Mouse (Mus musculus): ENCODE data around the gene Ppil3. TPM values are rescaled to one million over a fixed set of nuclear protein-coding genes. Genes with fewer than 3 reads are reported as not detected.

Gene Ppil3
- polyA plus RNA-seq (2014; fragmentation: Nextera tagmentation; extraction: Ambion mirVana): 58.7 and 64.1 TPM in 2 replicates

DNA sequence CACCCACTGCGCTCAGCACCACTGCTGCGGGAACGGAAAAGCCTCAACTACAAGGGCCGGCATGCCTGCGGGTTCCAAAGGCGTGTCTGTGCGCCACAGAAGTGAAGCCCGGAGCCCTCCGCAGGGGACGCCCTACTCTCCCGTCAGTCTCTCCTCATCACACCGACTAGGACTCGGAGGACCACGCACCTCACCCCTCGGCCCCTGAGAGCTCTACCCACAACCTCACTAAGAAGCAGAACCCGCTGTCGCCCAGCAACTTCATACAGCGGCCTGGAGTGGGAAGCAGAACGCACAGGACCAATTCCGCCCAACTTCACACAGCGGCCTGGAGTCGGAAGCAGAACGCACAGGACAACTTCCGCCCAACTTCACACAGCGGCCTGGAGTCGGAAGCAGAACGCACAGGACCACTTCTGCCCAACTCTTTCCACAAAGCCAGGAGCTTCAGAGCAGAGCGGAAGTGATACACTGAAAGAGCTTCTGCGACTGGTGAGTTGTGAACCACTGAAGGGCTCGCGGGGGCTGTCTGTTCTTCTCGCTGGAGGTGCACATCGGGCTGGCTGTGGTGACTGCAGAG is at the start of gene Ppil3, which contains the start of gene Nif3l1:
Ppil3 (minus strand) TSS at position 344 of the 580 bp plus-strand sequence.
Nif3l1 (plus strand) TSS at position 9 of the 580 bp plus-strand sequence.
- Histone ChIP-seq H3K27ac (ENCODE audit: low read depth) (peak within 1 kb of the TSS; percentile 87), H3K9ac (ENCODE audit: low read length) (peak within 1 kb of the TSS; percentile 79), H3K4me1 (replicated peaks; ENCODE audit: control insufficient read depth, insufficient read depth, low read length) (peaks cover 11% of the 10 kb centered on the region), H3K27me3 (replicated peaks; ENCODE audit: control insufficient read depth, insufficient read depth, low read length) (no peaks in the 10 kb centered on the region), H3K9me3 (ENCODE audit: control insufficient read depth, low read length) (no peaks in the 10 kb centered on the region), H3K4me2 (ENCODE audit: low read length) (peak within 1 kb of the TSS; percentile 84), H3K4me3 (ENCODE audit: low read depth, low read length) (peak within 1 kb of the TSS; percentile 61), H3K36me3 (ENCODE audit: control insufficient read depth, insufficient read depth, low read length) (peaks cover 37% of the 10 kb centered on the region)
- WGBS: under 1% methylated on average over 33 of the region's 33 CpGs
- ATAC-seq (replicated peaks; ENCODE audit: low FRiP score, low TSS enrichment, low read depth) (peak; percentile 92), DNase-seq (ENCODE audit: low spot score) (peak; percentile 93)

DNA sequence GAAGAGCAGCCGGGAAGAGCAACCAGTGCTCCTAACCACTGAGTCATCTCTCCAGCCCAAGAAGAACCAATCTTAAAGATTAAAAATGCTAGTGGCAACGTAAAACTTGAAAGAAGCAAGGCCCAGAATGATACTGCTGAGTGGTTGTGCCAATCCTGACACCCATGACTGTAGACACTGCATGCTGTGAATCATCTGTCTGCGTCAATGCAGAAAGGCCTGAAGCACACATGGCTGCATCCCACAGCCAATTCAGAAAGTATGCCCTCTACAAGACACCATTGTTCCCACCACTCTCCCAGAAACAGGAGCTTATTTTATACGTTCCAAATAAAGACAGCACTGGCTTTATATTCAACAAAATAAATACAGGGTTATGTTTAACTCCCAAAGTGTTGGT is 37.4 kb upstream of the Ppil3 start:
- Histone ChIP-seq H3K36me3 (ENCODE audit: control insufficient read depth, insufficient read depth, low read length) (peaks cover 71% of the 10 kb centered on the region), H3K27ac (ENCODE audit: low read depth) (no peak overlapping the region), H3K4me3 (ENCODE audit: low read depth, low read length) (no peak overlapping the region), H3K4me2 (ENCODE audit: low read length) (no peak overlapping the region), H3K4me1 (replicated peaks; ENCODE audit: control insufficient read depth, insufficient read depth, low read length) (no peaks in the 10 kb centered on the region), H3K27me3 (replicated peaks; ENCODE audit: control insufficient read depth, insufficient read depth, low read length) (no peaks in the 10 kb centered on the region), H3K9ac (ENCODE audit: low read length) (no peak overlapping the region), H3K9me3 (ENCODE audit: control insufficient read depth, low read length) (no peaks in the 10 kb centered on the region)
- DNase-seq (ENCODE audit: low spot score) (no peak), ATAC-seq (replicated peaks; ENCODE audit: low FRiP score, low TSS enrichment, low read depth) (no peak)
- WGBS: 94% methylated on average over 4 of the region's 4 CpGs

DNA sequence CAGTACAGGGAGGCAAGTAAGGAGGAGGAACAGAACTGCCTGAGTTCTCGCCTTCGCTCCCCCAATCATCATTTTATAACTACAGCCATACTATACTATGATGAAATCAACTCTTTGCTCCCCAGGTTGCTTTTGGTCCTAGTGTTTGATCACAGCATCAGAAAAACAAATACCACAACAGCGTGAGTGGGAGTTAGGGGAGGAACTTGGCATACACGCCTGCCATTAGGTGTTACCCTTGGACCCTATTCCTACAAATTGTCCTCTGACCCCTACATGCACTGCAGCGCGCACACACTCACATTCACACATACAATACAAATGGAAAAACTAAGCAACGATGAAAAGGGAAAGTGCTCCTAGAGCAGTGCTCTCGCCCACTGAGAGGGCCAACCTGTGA is 30.4 kb upstream of the Ppil3 start:
- DNase-seq (ENCODE audit: low spot score) (no peak), ATAC-seq (replicated peaks; ENCODE audit: low FRiP score, low TSS enrichment, low read depth) (no peak)
- 95% methylated on average over 8 of the region's 8 CpGs for WGBS
- Histone ChIP-seq H3K9ac (ENCODE audit: low read length) (no peak overlapping the region), H3K4me2 (ENCODE audit: low read length) (no peak overlapping the region), H3K9me3 (ENCODE audit: control insufficient read depth, low read length) (no peaks in the 10 kb centered on the region), H3K4me3 (ENCODE audit: low read depth, low read length) (no peak overlapping the region), H3K27ac (ENCODE audit: low read depth) (no peak overlapping the region), H3K36me3 (ENCODE audit: control insufficient read depth, insufficient read depth, low read length) (peaks cover 87% of the 10 kb centered on the region), H3K4me1 (replicated peaks; ENCODE audit: control insufficient read depth, insufficient read depth, low read length) (no peaks in the 10 kb centered on the region), H3K27me3 (replicated peaks; ENCODE audit: control insufficient read depth, insufficient read depth, low read length) (no peaks in the 10 kb centered on the region)

DNA sequence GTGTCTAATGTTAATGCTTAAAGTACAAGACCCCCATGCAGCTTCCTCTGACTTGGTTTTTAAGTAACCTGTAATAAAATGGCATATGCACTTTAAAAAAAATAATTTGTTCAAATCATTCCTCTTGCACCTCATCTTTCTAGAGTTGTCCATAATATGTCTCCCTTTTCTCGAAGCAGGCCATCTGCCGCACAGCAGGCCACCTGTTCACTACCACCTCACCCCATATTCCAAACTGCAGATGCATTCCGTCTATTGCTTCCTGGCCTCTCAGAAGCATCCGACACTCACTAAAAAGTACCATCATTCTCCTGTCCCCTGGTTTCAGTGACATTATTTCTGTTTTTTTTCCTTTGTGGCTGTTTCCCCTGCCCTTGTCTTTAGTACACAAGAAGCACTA is 20.3 kb upstream of the Ppil3 start:
- Histone ChIP-seq H3K27ac (ENCODE audit: low read depth) (no peak overlapping the region), H3K9ac (ENCODE audit: low read length) (no peak overlapping the region), H3K9me3 (ENCODE audit: control insufficient read depth, low read length) (no peaks in the 10 kb centered on the region), H3K4me3 (ENCODE audit: low read depth, low read length) (no peak overlapping the region), H3K4me2 (ENCODE audit: low read length) (no peak overlapping the region), H3K36me3 (ENCODE audit: control insufficient read depth, insufficient read depth, low read length) (peaks cover 84% of the 10 kb centered on the region), H3K27me3 (replicated peaks; ENCODE audit: control insufficient read depth, insufficient read depth, low read length) (no peaks in the 10 kb centered on the region), H3K4me1 (replicated peaks; ENCODE audit: control insufficient read depth, insufficient read depth, low read length) (no peaks in the 10 kb centered on the region)
- DNase-seq (ENCODE audit: low spot score) (no peak), ATAC-seq (replicated peaks; ENCODE audit: low FRiP score, low TSS enrichment, low read depth) (no peak)
- WGBS: 97% methylated on average over 4 of the region's 4 CpGs

DNA sequence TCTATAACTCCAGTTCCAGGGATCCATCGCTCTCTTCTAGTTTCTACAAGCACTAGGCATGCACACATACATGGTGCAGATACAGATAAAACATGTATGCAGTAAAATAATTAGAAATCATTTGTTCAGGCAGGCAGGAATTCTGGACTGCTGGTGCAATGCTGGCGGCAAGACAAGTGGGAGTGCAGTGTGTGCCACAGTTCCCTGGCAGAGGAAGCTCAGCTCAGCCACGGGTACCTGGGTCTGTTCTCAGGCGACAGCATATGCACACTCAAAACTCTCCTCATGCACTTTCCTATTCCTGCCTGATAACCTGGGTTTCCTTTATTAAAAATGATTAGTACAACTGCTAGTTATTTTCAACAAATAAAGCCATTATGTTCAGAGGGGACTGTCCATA is 19.8 kb upstream of the Ppil3 start:
- peaks cover 78% of the 10 kb centered on the region for H3K36me3 ChIP-seq (ENCODE audit: control insufficient read depth, insufficient read depth, low read length)
- no peak for ATAC-seq (replicated peaks; ENCODE audit: low FRiP score, low TSS enrichment, low read depth)
- WGBS: 92% methylated on average over 4 of the region's 4 CpGs

DNA sequence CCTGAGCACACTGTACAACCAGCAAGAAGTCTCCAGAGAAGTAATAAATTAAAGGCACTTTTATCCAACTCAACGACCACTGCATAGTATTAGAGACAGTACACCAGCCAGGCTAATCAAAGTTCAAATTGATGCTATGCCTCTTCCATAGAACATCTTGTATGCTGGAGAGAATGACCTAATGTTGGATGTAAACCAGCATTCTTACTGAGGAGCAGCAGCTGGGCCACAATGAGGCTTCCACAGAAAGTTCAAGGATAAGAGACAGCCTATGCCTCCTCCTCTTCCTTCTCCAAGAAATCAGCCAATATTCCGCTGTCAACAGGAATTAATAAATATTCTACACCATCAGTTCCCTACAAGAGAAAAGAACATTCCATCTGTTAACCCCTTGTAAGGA is 18.6 kb upstream of the Ppil3 start:
- 60% methylated on average over 2 of the region's 2 CpGs for WGBS
- H3K9me3 ChIP-seq (ENCODE audit: control insufficient read depth, low read length): no peaks in the 10 kb centered on the region
- H3K27me3 ChIP-seq (replicated peaks; ENCODE audit: control insufficient read depth, insufficient read depth, low read length): no peaks in the 10 kb centered on the region
- H3K27ac ChIP-seq (ENCODE audit: low read depth): no peak overlapping the region
- no peak overlapping the region for H3K9ac ChIP-seq (ENCODE audit: low read length)
- DNase-seq (ENCODE audit: low spot score) (no peak), ATAC-seq (replicated peaks; ENCODE audit: low FRiP score, low TSS enrichment, low read depth) (no peak)
- H3K4me2 ChIP-seq (ENCODE audit: low read length): no peak overlapping the region
- H3K4me1 ChIP-seq (replicated peaks; ENCODE audit: control insufficient read depth, insufficient read depth, low read length): no peaks in the 10 kb centered on the region
- H3K4me3 ChIP-seq (ENCODE audit: low read depth, low read length): no peak overlapping the region
- H3K36me3 ChIP-seq (ENCODE audit: control insufficient read depth, insufficient read depth, low read length): peaks cover 78% of the 10 kb centered on the region

More for the DNA sequence above, 19.8 kb upstream of the Ppil3 start:
- no peak overlapping the region for H3K4me2 ChIP-seq (ENCODE audit: low read length)
- H3K27ac ChIP-seq (ENCODE audit: low read depth): no peak overlapping the region
- H3K9ac ChIP-seq (ENCODE audit: low read length): no peak overlapping the region
- H3K4me1 ChIP-seq (replicated peaks; ENCODE audit: control insufficient read depth, insufficient read depth, low read length): no peaks in the 10 kb centered on the region
- DNase-seq (ENCODE audit: low spot score): no peak
- no peaks in the 10 kb centered on the region for H3K9me3 ChIP-seq (ENCODE audit: control insufficient read depth, low read length)
- no peaks in the 10 kb centered on the region for H3K27me3 ChIP-seq (replicated peaks; ENCODE audit: control insufficient read depth, insufficient read depth, low read length)
- no peak overlapping the region for H3K4me3 ChIP-seq (ENCODE audit: low read depth, low read length)

DNA sequence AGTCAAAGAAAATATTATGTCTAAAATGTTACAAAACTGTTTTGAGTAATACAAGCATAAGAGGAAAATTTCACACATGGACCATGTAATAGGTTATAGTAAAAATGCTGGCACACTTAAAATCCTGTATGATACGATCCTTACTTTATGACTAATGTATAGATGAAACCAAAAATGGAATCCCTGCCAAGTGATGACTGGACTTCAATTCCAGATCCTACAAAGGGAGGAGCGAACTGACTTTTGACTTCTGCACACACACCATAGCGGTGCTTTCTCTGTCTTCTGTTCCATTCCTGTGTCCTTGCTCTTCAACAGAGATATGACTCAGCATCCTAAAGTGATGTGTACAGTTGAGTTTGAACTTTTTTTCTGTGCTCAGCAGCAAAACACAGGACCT is 15.3 kb upstream of the Ppil3 start:
- Histone ChIP-seq H3K4me1 (replicated peaks; ENCODE audit: control insufficient read depth, insufficient read depth, low read length) (no peaks in the 10 kb centered on the region), H3K36me3 (ENCODE audit: control insufficient read depth, insufficient read depth, low read length) (peaks cover 89% of the 10 kb centered on the region), H3K27ac (ENCODE audit: low read depth) (no peak overlapping the region)

DNA sequence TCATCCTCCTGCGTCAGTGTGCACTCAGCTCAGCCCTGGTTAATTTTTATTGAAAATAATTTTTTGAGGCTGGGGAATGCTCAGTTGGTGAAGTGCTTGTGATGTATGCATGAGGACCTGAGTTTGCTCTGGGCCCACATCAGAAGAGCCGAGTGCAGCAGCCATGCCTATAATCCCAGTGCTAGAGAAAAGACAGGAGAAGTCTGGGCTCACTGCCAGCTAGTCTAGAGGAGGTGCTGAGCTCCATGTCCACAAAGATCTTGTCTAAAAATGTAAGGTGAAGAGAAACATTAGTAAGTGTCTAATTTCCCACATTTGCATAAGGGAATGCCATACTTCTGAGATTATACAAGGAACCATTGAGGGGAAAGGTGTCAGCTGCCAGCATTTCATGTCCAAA is 13.6 kb upstream of the Ppil3 start:
- Histone ChIP-seq H3K4me1 (replicated peaks; ENCODE audit: control insufficient read depth, insufficient read depth, low read length) (no peaks in the 10 kb centered on the region), H3K9me3 (ENCODE audit: control insufficient read depth, low read length) (no peaks in the 10 kb centered on the region), H3K9ac (ENCODE audit: low read length) (no peak overlapping the region), H3K27ac (ENCODE audit: low read depth) (no peak overlapping the region), H3K4me2 (ENCODE audit: low read length) (no peak overlapping the region), H3K27me3 (replicated peaks; ENCODE audit: control insufficient read depth, insufficient read depth, low read length) (no peaks in the 10 kb centered on the region), H3K4me3 (ENCODE audit: low read depth, low read length) (no peak overlapping the region), H3K36me3 (ENCODE audit: control insufficient read depth, insufficient read depth, low read length) (peaks cover 88% of the 10 kb centered on the region)
- ATAC-seq (replicated peaks; ENCODE audit: low FRiP score, low TSS enrichment, low read depth) (no peak), DNase-seq (ENCODE audit: low spot score) (no peak)
- 68% methylated on average over 2 of the region's 2 CpGs for WGBS

More for the DNA sequence above, 15.3 kb upstream of the Ppil3 start:
- H3K27me3 ChIP-seq (replicated peaks; ENCODE audit: control insufficient read depth, insufficient read depth, low read length): no peaks in the 10 kb centered on the region
- H3K9ac ChIP-seq (ENCODE audit: low read length): no peak overlapping the region
- no peaks in the 10 kb centered on the region for H3K9me3 ChIP-seq (ENCODE audit: control insufficient read depth, low read length)
- no peak overlapping the region for H3K4me3 ChIP-seq (ENCODE audit: low read depth, low read length)
- DNase-seq (ENCODE audit: low spot score) (no peak), ATAC-seq (replicated peaks; ENCODE audit: low FRiP score, low TSS enrichment, low read depth) (no peak)
- H3K4me2 ChIP-seq (ENCODE audit: low read length): no peak overlapping the region
- WGBS: 98% methylated on average over 3 of the region's 3 CpGs

DNA sequence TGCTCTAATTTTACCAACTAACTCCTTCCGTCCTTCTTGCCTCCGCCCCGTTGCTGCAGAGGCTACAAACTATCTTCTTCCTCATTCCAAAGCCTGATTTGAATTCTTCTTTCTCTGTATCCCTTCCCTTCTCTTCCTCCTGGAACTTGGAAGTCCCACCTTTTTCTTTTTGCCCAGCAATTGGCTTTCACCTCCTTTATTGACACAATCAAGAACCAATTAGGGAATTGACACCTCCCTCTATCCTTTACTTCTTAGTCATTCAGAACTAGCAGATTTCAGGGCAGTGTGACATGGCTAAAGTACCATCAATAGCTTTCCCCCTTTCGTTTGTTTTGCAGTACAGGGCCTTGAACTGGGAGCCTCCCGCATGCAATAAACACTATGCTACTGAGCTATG is 12.9 kb upstream of the Ppil3 start:
- DNase-seq (ENCODE audit: low spot score): no peak
- Histone ChIP-seq H3K27me3 (replicated peaks; ENCODE audit: control insufficient read depth, insufficient read depth, low read length) (no peaks in the 10 kb centered on the region), H3K9ac (ENCODE audit: low read length) (no peak overlapping the region), H3K9me3 (ENCODE audit: control insufficient read depth, low read length) (no peaks in the 10 kb centered on the region), H3K4me3 (ENCODE audit: low read depth, low read length) (no peak overlapping the region), H3K36me3 (ENCODE audit: control insufficient read depth, insufficient read depth, low read length) (peaks cover 85% of the 10 kb centered on the region), H3K4me1 (replicated peaks; ENCODE audit: control insufficient read depth, insufficient read depth, low read length) (no peaks in the 10 kb centered on the region), H3K27ac (ENCODE audit: low read depth) (no peak overlapping the region), H3K4me2 (ENCODE audit: low read length) (no peak overlapping the region)
- no peak for ATAC-seq (replicated peaks; ENCODE audit: low FRiP score, low TSS enrichment, low read depth)
- 80% methylated on average over 5 of the region's 5 CpGs for WGBS
